Mouse (Mus musculus): Measurements from ENCODE around the gene Orai2. TPM values are rescaled to one million over a fixed set of nuclear protein-coding genes. Genes with fewer than 3 reads are reported as not detected.
A peak's percentile ranks its signal among the peaks of the same experiment; 100 is the strongest.
"Not testable (repeated sequence)": the region's sequence is repeated elsewhere in the genome, so short reads cannot be mapped to it uniquely, and the experiment has no call there.

Gene Orai2
- polyA plus RNA-seq, 2 experiments: 3.0 to 3.6 TPM

- H3K4me2 ChIP-seq (ENCODE audit: low read depth): no peak overlapping the region
- 87% methylated on average over 5 of the region's 5 CpGs for WGBS (ENCODE audit: insufficient replicate concordance)
- no peaks in the 10 kb centered on the region for H3K36me3 ChIP-seq (replicated peaks; ENCODE audit: control insufficient read depth, insufficient read depth, low read depth)
- no peaks in the 10 kb centered on the region for H3K27me3 ChIP-seq (ENCODE audit: control insufficient read depth, insufficient read depth, low read length)
- no peak for TF ChIP-seq CTCF (IDR thresholded peaks at IDR 0.05; ENCODE audit: low read depth)
- no peak for TF ChIP-seq EP300 (IDR thresholded peaks at IDR 0.05; ENCODE audit: low read depth)
- H3K4me1 ChIP-seq (replicated peaks; ENCODE audit: control insufficient read depth in 2 of 2, insufficient read depth in 2 of 2, low read length in 1 of 2): no peaks in the 10 kb centered on the region
- DNase-seq (ENCODE audit: low read depth in 3 of 3, low spot score in 3 of 3): no peak
- no peak overlapping the region for H3K9ac ChIP-seq (replicated peaks)
- no peak overlapping the region for H3K4me3 ChIP-seq (ENCODE audit: insufficient read depth in 1 of 2, low read depth in 2 of 2, low read length in 2 of 2)
- no peak overlapping the region for H3K27ac ChIP-seq
- ATAC-seq (ENCODE audit: insufficient read depth): no peak
- H3K9me3 ChIP-seq (ENCODE audit: control insufficient read depth, low read length): no peaks in the 10 kb centered on the region
Measured at GRCm38 (mm10) chr5:136155399-136155798, 15.1 kb downstream of the Orai2 start.

- no peak overlapping the region for H3K27ac ChIP-seq
- no peak for DNase-seq (ENCODE audit: low read depth in 3 of 3, low spot score in 3 of 3)
- TF ChIP-seq CTCF (IDR thresholded peaks at IDR 0.05; ENCODE audit: low read depth) (no peak), EP300 (IDR thresholded peaks at IDR 0.05; ENCODE audit: low read depth) (no peak)
- no peak overlapping the region for H3K9ac ChIP-seq (replicated peaks)
- 70% methylated on average over 8 of the region's 8 CpGs for WGBS (ENCODE audit: insufficient replicate concordance)
- H3K4me3 ChIP-seq (ENCODE audit: insufficient read depth in 1 of 2, low read depth in 2 of 2, low read length in 2 of 2): no peak overlapping the region
- no peak overlapping the region for H3K4me2 ChIP-seq (ENCODE audit: low read depth)
- H3K4me1 ChIP-seq (replicated peaks; ENCODE audit: control insufficient read depth in 2 of 2, insufficient read depth in 2 of 2, low read length in 1 of 2): peaks cover 0 to 6% of the 10 kb centered on the region in 2 experiments; a peak in 2 of 4 replicates
- no peaks in the 10 kb centered on the region for H3K9me3 ChIP-seq (ENCODE audit: control insufficient read depth, low read length)
- no peaks in the 10 kb centered on the region for H3K27me3 ChIP-seq (ENCODE audit: control insufficient read depth, insufficient read depth, low read length)
- ATAC-seq (ENCODE audit: insufficient read depth): no peak
- no peaks in the 10 kb centered on the region for H3K36me3 ChIP-seq (replicated peaks; ENCODE audit: control insufficient read depth, insufficient read depth, low read depth)
Measured at GRCm38 (mm10) chr5:136152365-136152764, 18.1 kb downstream of the Orai2 start.

GRCm38 (mm10) chr5:136149134-136149576 is 21.4 kb downstream of the Orai2 start:
- H3K9me3 ChIP-seq (ENCODE audit: control insufficient read depth, low read length); H3K27ac ChIP-seq; H3K4me3 ChIP-seq (ENCODE audit: insufficient read depth in 1 of 2, low read depth in 2 of 2, low read length in 2 of 2); H3K27me3 ChIP-seq (ENCODE audit: control insufficient read depth, insufficient read depth, low read length); H3K4me2 ChIP-seq (ENCODE audit: low read depth); H3K9ac ChIP-seq (replicated peaks); H3K36me3 ChIP-seq (replicated peaks; ENCODE audit: control insufficient read depth, insufficient read depth, low read depth); DNase-seq (ENCODE audit: low read depth in 3 of 3, low spot score in 3 of 3): not testable (repeated sequence)
- peaks cover 0 to 14% of the 10 kb centered on the region in 2 experiments; a peak in 2 of 4 replicates for H3K4me1 ChIP-seq (replicated peaks; ENCODE audit: control insufficient read depth in 2 of 2, insufficient read depth in 2 of 2, low read length in 1 of 2)
- peak; percentile 73 for ATAC-seq (ENCODE audit: insufficient read depth)
- WGBS (ENCODE audit: insufficient replicate concordance): 13% methylated on average over 5 of the region's 5 CpGs

- WGBS (ENCODE audit: insufficient replicate concordance): 45% methylated on average over 8 of the region's 8 CpGs
- H3K27ac ChIP-seq: no peak overlapping the region
Measured at GRCm38 (mm10) chr5:136147704-136148103, 22.8 kb downstream of the Orai2 start.

GRCm38 (mm10) chr5:136146936-136147335 is 23.6 kb downstream of the Orai2 start:
- no peaks in the 10 kb centered on the region for H3K27me3 ChIP-seq (ENCODE audit: control insufficient read depth, insufficient read depth, low read length)
- peaks cover 0 to 14% of the 10 kb centered on the region in 2 experiments; a peak in 2 of 4 replicates for H3K4me1 ChIP-seq (replicated peaks; ENCODE audit: control insufficient read depth in 2 of 2, insufficient read depth in 2 of 2, low read length in 1 of 2)
- DNase-seq (ENCODE audit: low read depth in 3 of 3, low spot score in 3 of 3) (no peak), ATAC-seq (ENCODE audit: insufficient read depth) (no peak)
- TF ChIP-seq EP300 (IDR thresholded peaks at IDR 0.05; ENCODE audit: low read depth) (no peak), CTCF (IDR thresholded peaks at IDR 0.05; ENCODE audit: low read depth) (no peak)
- H3K9ac ChIP-seq (replicated peaks): no peak overlapping the region
- H3K36me3 ChIP-seq (replicated peaks; ENCODE audit: control insufficient read depth, insufficient read depth, low read depth): no peaks in the 10 kb centered on the region; the same call in 1 of the 2 replicates
- 74% methylated on average over 1 of the region's 1 CpGs for WGBS (ENCODE audit: insufficient replicate concordance)
- no peaks in the 10 kb centered on the region for H3K9me3 ChIP-seq (ENCODE audit: control insufficient read depth, low read length)
- no peak overlapping the region for H3K27ac ChIP-seq
- H3K4me3 ChIP-seq (ENCODE audit: insufficient read depth in 1 of 2, low read depth in 2 of 2, low read length in 2 of 2): no peak overlapping the region
- no peak overlapping the region for H3K4me2 ChIP-seq (ENCODE audit: low read depth)

More at GRCm38 (mm10) chr5:136147704-136148103, 22.8 kb downstream of the Orai2 start:
- Histone ChIP-seq H3K9me3 (ENCODE audit: control insufficient read depth, low read length) (no peaks in the 10 kb centered on the region), H3K4me2 (ENCODE audit: low read depth) (no peak overlapping the region), H3K9ac (replicated peaks) (no peak overlapping the region), H3K27me3 (ENCODE audit: control insufficient read depth, insufficient read depth, low read length) (no peaks in the 10 kb centered on the region), H3K4me3 (ENCODE audit: insufficient read depth in 1 of 2, low read depth in 2 of 2, low read length in 2 of 2) (no peak overlapping the region), H3K36me3 (replicated peaks; ENCODE audit: control insufficient read depth, insufficient read depth, low read depth) (no peaks in the 10 kb centered on the region), H3K4me1 (replicated peaks; ENCODE audit: control insufficient read depth in 2 of 2, insufficient read depth in 2 of 2, low read length in 1 of 2) (peaks cover 0 to 14% of the 10 kb centered on the region in 2 experiments; a peak in 2 of 4 replicates)
- TF ChIP-seq EP300 (IDR thresholded peaks at IDR 0.05; ENCODE audit: low read depth): no peak
- TF ChIP-seq CTCF (IDR thresholded peaks at IDR 0.05; ENCODE audit: low read depth): no peak
- ATAC-seq (ENCODE audit: insufficient read depth) (no peak), DNase-seq (ENCODE audit: low read depth in 3 of 3, low spot score in 3 of 3) (no peak)
